Mouse (Mus musculus): ENCODE data around the gene Sec63.

The Sec63 gene

GRCm38 (mm10) chr10:42862806-42863205 lies 101.5 kb downstream of the Sec63 start:
- DNase-seq (ENCODE audit: low read depth, low spot score) = no peak

- no peak for DNase-seq (ENCODE audit: low read depth, low spot score)
Observed at GRCm38 (mm10) chr10:42863621-42864391, 102.5 kb downstream of the Sec63 start.

GRCm38 (mm10) chr10:42864696-42865095 lies 103.4 kb downstream of the Sec63 start:
- DNase-seq (ENCODE audit: low read depth, low spot score) = no peak

- no peak for DNase-seq (ENCODE audit: low read depth, low spot score)
Observed at GRCm38 (mm10) chr10:42868416-42868815, 107.1 kb downstream of the Sec63 start.

GRCm38 (mm10) chr10:42869467-42869866 lies 108.2 kb downstream of the Sec63 start:
- no peak for DNase-seq (ENCODE audit: low read depth, low spot score)

- no peak for DNase-seq (ENCODE audit: low read depth, low spot score)
Observed at GRCm38 (mm10) chr10:42872269-42873010, 111.1 kb downstream of the Sec63 start.

- no peak for DNase-seq (ENCODE audit: low read depth, low spot score)
Observed at GRCm38 (mm10) chr10:42873077-42873595, 111.8 kb downstream of the Sec63 start.

GRCm38 (mm10) chr10:42876172-42876571 lies 114.9 kb downstream of the Sec63 start:
- no peak for DNase-seq (ENCODE audit: low read depth, low spot score)

GRCm38 (mm10) chr10:42879269-42879681 lies 118.0 kb downstream of the Sec63 start:
- no peak for DNase-seq (ENCODE audit: low read depth, low spot score)

- DNase-seq (ENCODE audit: low read depth, low spot score) = no peak
Observed at GRCm38 (mm10) chr10:42879682-42880081, 118.4 kb downstream of the Sec63 start.

Data from retina, postnatal 7 days (tissue).